Mouse (Mus musculus) 3T3-L1 (cell line): ENCODE results near the gene Zfp638.

Source experiments
- DNase-seq: peaks from one replicate; pipeline ENCODE4 v3.0.0-alpha.2; 2015; ENCODE audit warnings: low read depth, low spot score

The Zfp638 gene

GRCm38 (mm10) chr6:83890281-83891015, 23.5 kb downstream of the Zfp638 start:
- no peak for DNase-seq

- no peak for DNase-seq
These were observed 24.3 kb downstream of the Zfp638 start for GRCm38 (mm10) chr6:83891251-83891650.

- no peak for DNase-seq
These were observed 24.8 kb downstream of the Zfp638 start for GRCm38 (mm10) chr6:83891687-83892086.

- no peak for DNase-seq
These were observed 26.2 kb downstream of the Zfp638 start for GRCm38 (mm10) chr6:83893086-83893485.

DNA sequence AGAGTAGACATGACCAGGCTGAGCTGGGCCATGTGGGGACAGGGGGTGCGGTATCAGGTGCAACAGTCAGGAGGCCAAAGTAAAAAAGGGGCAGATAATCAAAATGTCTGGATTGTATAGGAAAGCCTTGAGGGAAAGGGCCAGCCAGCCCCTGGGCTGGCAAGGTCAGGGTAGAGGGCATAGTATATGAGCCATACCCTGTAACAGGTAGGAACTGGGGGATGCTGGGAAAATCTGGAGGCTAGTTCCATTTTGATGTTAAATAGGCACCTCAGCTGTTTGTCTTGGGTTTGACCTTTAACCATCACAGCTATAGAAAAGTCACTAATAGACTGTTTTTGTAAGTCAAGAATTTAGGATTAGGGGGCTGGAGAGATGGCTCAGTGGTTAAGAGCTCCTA, 26.7 kb downstream of the Zfp638 start:
- DNase-seq = no peak

GRCm38 (mm10) chr6:83899142-83899541, 32.2 kb downstream of the Zfp638 start:
- no peak for DNase-seq

GRCm38 (mm10) chr6:83905276-83905675, 38.4 kb downstream of the Zfp638 start:
- DNase-seq = no peak

GRCm38 (mm10) chr6:83906659-83907058, 39.8 kb downstream of the Zfp638 start:
- DNase-seq = no peak

DNA sequence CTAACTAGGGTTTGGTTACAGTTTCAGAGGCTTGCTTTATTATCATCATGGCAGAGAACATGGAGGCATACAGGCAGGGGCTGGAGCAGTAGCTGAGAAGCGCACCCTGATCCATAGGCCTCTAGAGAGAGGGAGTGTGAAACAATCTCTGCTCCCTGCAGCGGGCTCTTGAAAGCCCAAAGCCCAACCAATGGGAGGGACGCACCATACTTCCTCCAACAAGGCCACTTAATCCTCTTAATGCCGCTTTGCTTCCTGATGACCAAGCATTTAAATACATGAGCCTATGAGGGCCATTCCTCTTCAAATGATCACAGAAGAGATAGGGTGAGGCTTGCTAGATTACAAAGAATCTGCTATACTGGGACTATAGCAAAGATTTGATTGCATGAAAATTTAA, 41.5 kb downstream of the Zfp638 start:
- no peak for DNase-seq

GRCm38 (mm10) chr6:83913710-83914109, 46.8 kb downstream of the Zfp638 start:
- no peak for DNase-seq

GRCm38 (mm10) chr6:83914183-83914719, 47.3 kb downstream of the Zfp638 start:
- DNase-seq = peak; percentile 99

DNA sequence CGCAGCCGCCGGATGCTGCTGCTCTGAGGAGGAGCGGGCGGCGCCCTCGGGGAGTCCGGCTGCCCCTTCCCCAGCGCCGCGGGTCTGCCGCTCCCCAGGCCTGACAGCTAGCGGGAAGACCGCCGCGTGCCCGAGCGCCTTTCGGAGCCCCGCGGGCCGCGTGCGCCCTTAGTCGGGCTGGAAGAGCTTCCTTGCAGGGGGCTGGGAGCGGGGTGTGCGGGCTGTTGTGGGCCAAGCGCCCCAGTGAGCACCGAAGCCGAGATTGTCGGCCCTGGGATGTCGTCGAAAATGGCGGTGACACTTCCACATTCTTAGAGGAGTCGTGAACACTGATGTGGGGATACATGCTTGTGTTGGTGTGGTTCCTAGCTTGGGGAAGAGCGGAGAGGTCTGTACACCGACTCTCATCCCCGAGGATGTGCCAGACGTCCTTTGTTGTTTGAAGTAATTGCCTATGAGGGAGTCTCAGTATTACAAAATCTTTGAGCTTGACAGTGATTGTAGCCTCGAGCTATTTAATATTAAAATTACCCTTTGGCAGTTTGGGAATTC, 47.9 kb downstream of the Zfp638 start:
- peak; percentile 48 for DNase-seq

DNA sequence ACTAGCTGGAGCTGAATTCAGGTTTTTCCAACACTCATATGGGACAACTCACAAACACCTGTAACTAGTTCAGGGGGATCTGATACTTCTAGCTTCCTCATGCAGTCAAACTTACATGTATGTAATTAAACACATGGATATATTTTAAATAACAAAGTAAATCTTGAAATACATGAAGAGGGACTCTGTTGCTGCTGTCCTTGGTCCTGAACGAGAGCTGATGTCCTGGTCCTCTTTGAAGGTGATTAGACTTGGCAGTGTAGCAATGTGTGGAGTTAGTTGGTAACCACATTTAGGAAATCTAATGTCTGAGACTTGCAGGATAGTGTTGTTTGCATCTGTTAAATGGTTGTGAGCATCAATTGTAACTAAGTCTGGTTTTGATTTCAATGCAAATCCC, 60.5 kb downstream of the Zfp638 start:
- DNase-seq = peak; percentile 79

DNA sequence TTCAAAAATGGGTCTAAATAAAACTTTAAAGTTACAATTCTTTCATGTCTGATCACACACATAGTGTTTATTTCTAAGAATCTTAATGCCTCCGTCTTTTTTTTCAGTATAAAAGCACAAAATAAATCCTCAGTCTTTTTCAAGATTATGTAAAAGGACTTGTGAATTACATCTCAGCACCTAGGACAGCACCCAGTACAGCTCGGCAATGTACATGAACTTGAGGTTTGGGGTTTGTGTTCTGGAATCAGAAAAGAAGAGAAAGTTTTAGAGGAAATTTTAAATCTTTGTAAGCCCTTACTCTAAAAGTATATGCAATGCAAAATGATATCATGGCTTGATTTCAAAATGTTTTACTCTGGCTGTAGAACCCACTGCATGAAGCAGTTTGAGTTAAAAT, 61.3 kb downstream of the Zfp638 start:
- DNase-seq = peak; percentile 60

GRCm38 (mm10) chr6:83939492-83939891, 72.6 kb downstream of the Zfp638 start:
- DNase-seq = no peak

DNA sequence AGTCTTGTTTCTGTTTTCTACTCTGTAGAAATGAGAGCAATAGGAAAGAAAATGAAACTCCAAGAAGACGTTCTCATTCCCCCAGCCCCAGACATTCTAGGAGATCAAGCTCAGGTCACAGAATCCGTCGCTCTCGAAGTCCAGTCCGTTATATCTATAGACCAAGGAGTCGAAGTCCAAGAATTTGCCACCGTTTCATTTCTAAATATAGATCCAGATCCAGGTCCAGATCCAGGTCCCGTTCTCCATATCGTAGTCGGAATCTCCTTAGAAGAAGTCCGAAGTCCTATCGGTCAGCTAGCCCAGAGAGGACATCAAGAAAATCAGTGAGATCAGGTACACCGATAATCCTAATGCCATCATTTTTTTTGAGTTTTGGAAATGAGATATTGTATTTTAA, 75.9 kb downstream of the Zfp638 start:
- DNase-seq = no peak

- no peak for DNase-seq
These were observed 86.7 kb downstream of the Zfp638 start for GRCm38 (mm10) chr6:83953603-83954002.

DNA sequence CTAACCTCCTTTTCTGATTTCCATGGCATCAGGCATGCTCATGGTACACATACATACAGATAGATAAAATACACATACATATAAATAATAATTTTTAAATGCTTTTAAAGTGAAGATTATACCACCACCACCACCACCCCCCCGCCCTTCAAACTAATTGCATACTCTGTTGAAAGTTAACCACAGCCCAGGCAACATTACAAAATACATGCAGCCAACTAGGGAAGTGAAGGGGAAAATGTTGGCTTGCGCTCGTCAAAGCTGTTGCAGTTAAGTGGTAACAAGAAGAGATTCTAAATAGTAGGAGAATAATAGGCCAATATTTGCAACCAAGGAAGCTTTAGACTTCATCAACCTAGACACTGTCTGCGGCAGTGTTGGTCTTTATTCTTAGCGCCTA, 120.7 kb downstream of the Zfp638 start:
- no peak for DNase-seq

GRCm38 (mm10) chr6:84002716-84003115, 135.8 kb downstream of the Zfp638 start:
- peak; percentile 95 for DNase-seq

DNA sequence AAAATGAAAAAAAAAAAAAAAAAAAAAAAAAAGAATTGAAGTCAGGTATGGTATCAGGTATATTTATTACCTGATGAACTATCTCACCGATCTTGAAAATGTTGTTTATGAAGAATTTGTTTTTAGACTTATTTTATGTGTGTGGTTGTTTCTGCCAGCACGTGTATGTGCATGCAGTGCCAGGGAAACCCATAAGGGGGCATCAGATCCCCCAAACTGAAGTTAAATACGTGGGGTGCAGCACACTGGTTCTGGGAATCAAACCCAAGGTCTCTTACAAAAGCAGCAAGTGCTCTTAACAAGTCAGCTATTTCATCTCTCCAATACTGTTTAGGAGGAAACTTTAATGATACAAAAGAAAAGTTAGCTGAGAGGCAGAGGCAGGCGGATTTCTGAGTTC, 137.4 kb downstream of the Zfp638 start:
- DNase-seq = no peak

DNA sequence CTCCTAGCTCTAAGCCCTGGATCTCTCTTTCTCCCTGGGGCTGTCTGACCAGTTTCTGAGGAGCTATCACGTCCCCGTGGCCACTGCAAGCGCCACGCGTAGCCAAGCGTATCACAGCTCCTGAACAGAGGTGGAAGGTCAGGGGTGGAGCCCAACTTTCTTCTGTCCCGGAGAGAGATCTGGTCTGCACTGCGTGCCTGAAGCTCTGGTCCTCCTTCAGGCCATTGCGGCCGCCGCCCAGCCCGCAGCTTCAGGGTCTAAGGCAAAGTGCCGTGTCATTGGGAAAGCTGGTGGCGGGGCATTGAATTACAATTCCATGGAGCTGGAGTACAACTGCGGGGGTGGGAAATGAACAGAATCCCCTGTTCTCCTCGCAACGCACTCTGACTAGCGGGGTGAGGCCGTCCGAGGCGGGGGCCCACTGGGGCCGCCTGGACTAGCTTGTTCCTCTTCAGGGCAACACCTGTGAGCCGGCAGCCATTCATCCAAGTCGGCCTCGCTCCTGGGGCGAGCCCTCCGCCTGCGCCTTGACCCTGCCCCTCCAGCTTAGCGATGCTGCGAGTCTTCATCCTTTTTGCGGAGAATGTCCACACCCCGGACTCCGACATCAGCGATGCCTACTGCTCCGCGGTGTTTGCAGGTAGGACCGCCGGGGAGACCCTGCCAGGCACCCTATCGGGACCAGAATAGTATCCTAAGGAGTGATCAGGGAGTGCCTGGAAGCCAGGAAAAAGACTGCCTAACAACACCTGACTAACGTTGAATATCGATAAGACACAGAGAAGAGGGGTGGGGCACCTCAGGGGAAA, 141.7 kb downstream of the Zfp638 start, which contains the start of gene Dysf:
Dysf (plus strand) TSS at position 228 of the 809 bp plus-strand sequence.
- peak; percentile 77 for DNase-seq

GRCm38 (mm10) chr6:84009172-84009872, 142.4 kb downstream of the Zfp638 start:
- peak; percentile 79 for DNase-seq
